Mouse (Mus musculus): ENCODE measurements around the gene Slc27a5.

Gene Slc27a5

GRCm38 (mm10) chr7:13024805-13025204 lies 26.8 kb upstream of the Slc27a5 start:
- in situ Hi-C loops (cut with MboI; ENCODE audit: low sequenced_read_pairs), result no loop called here

DNA sequence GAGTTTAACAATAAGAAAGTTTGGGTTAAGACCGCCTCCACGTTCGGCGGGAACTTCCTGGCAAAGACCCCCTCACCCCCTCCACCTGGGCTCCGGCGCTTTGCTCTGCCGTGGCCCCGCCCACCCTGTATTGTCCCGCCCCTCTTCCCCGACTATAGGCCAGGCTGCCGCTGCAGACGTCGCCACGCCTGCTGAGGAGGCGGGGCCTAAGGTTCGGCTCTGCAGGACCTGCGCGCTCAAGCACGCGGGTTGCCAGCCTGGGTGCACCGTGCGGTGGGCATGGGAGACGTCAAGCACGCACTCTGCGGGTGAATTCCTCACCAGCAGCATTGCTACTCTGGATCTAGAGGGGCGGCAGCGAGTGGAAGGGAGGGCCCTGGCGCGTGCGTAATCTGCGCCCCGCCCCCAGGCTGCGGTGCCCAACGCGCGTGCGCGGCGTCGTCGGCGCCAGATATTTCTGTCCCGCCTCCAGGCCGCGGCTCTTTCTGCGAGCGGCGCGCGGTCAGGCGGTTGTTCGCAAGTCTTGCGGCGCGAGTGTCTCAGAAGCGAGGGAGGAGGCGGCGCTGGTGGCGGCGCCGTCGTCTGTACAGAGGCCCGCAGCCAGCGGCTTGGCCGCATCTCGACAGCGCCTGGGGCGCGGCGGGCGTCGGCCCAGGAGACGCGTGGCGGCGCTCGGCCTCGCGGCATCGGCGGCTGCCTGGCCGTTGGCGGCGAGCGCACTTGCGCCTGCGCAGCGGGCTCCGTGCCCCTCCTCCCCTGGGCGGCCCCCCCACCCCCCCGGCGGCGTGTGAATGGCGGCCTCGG lies 26.1 kb upstream of the Slc27a5 start:
- in situ Hi-C loops (cut with MboI; ENCODE audit: low sequenced_read_pairs), result no loop called here

- in situ Hi-C loops (cut with MboI; ENCODE audit: low sequenced_read_pairs), result no loop called here
Measured at GRCm38 (mm10) chr7:13022773-13023535, 25.0 kb upstream of the Slc27a5 start.

GRCm38 (mm10) chr7:13015217-13015616 lies 17.2 kb upstream of the Slc27a5 start:
- in situ Hi-C loops (cut with MboI; ENCODE audit: low sequenced_read_pairs), result no loop called here

- in situ Hi-C loops (cut with MboI; ENCODE audit: low sequenced_read_pairs), result no loop called here
Measured at GRCm38 (mm10) chr7:13014275-13014839, 16.4 kb upstream of the Slc27a5 start.

GRCm38 (mm10) chr7:13013671-13014070 lies 15.7 kb upstream of the Slc27a5 start:
- in situ Hi-C loops (cut with MboI; ENCODE audit: low sequenced_read_pairs), result no loop called here

DNA sequence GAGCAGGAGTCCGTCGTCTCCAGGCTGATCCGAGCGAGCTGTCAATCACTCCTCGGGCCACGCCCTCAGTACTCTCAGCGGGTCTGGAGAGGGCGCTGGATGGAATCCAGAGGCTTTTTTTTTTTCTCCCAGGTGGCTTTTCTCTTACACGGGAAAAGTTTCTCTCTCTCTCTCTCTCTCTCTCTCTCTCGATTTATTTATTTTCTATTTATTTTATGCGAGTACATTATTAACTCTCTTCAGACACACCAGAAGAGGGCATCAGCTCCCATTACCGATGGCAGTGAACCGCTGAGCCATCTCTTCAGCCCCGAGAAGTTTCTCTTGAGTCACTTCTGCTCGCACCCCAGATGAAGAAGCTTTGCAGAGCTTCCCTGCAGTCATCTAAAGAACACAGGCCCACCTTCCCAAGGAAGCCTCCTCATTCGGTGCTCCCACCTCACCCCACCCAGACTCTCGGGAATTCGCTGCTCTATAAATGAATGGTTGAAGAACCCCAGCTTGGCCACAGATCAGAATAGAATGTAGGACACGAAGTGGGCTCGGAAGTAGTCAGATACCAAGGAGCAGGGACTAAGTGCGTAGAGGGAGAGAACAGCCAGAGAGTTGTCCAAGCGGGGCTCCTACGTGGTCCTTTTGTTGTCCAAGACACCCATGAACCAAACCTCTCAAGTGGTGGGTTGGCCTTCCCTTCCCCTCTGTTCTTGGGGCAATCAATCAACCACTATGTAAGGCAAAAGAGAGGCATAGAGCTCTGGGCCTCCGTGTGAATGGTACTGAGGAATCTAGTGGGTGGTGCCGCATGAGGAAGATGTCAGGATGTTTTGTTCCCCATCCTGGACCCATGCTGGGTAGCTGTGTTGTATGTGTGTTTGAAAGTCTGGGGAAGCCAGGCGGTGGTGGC lies 12.3 kb upstream of the Slc27a5 start, which contains the start of gene Zbtb45:
TSS of gene Zbtb45 (minus strand) at position 30 of the 904 bp plus-strand sequence.
- in situ Hi-C loops (cut with MboI; ENCODE audit: low sequenced_read_pairs), result no loop called here

GRCm38 (mm10) chr7:13009143-13010004 lies 11.4 kb upstream of the Slc27a5 start:
- in situ Hi-C loops (cut with MboI; ENCODE audit: low sequenced_read_pairs), result no loop called here

DNA sequence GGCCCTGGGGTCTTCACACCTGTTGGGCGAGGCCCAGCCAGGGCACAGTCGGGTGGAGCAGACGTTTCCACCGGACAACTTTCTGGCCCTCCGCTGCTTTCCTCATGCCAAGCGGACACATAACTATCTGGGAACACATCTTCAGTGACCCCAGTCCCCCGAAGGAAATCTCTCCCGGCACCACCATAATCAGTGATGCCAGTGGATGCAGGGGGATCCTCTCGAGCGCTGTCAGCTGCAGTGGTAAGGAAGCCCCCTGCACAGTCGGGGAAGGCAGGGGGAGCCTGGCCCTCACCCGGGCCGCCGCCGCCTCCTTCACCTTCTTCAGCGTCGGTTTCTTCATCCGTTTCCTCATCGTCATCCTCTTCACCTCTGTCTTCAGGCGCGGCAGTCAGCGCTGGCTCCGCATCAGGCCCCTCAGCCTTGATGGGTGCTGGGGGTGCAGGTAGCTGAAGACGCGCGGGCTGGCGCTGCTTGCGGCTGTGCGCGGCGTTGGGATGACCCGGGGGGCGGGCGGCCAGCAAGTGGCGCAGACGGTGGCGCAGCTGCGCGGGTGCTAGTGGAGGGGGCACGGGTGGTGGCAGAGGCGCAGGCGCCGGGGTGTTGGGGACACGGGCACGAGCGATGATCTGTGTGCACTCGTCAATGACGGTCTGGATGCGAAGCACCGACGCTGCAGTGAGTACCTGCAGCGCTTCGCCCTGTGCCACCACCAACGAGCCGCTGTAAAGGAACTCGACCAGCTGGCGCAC lies 9.5 kb upstream of the Slc27a5 start:
- in situ Hi-C loops (cut with MboI; ENCODE audit: low sequenced_read_pairs), result no loop called here

GRCm38 (mm10) chr7:13006531-13006930 lies 8.5 kb upstream of the Slc27a5 start:
- in situ Hi-C loops (cut with MboI; ENCODE audit: low sequenced_read_pairs), result no loop called here

DNA sequence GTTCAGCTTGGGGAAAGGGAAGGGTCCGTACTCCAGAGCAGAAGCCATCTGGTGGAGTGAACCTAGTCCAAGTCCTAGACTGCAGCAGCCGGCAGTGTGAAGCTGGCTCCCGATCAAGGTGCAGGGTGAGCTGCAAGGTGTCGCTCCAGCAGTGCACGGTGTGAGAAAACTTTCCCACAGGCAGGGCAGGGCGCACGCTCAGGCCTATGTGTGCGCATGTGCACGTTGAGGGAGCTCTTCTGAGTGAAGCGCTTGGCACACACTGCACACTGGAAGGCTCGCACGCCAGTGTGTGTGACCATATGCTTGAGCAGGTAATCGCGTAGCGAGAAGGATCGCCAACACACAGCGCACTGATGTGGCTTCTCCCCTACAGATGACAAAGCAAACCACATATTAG lies 8.0 kb upstream of the Slc27a5 start:
- in situ Hi-C loops (cut with MboI; ENCODE audit: low sequenced_read_pairs), result no loop called here

DNA sequence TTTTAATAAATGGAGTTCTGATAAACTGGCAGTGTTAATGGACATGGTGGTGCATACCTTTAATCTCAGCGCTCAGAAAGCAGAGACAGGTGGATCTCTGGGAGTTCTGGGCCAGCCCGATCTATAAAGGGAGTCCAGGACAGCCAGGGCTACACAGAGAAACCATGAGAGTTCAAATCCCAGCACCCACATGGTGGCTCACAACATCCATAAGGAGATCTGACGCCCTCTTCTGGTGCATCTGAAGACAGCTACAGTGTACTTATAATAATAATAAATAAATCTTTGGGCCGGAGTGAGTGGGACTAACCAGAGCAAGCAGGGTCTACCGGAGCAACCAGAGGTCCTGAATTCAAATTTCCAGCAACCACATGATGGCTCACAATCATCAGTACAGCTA lies 5.4 kb upstream of the Slc27a5 start:
- in situ Hi-C loops (cut with MboI; ENCODE audit: low sequenced_read_pairs), result no loop called here

- in situ Hi-C loops (cut with MboI; ENCODE audit: low sequenced_read_pairs), result no loop called here
Measured at GRCm38 (mm10) chr7:13001584-13001983, 3.6 kb upstream of the Slc27a5 start.

GRCm38 (mm10) chr7:12998851-12999250 lies 859 bp upstream of the Slc27a5 start, which contains the start of gene Trim28:
Trim28 (plus strand) TSS chr7:12999114.
- in situ Hi-C loops (cut with MboI; ENCODE audit: low sequenced_read_pairs), result no loop called here

DNA sequence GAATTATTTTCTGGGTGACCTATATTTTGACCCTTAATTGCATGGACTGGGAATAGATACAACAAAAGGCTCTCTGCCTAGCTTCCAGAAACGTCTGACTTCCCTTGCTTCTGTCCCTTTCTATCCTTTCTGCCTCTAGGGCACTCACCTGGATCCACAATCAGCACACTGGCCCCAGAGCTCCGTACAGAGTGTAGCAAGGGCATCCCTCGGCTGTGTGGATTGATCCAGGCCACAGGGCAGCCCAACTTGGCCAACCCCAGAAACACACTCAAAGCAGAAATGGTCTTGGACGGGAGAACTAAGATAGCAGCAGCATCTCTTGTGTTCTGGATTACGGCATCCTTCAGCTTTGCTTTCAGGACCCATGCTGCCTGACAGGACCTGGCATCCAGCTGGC lies 762 bp downstream of the Slc27a5 start:
- in situ Hi-C loops (cut with MboI; ENCODE audit: low sequenced_read_pairs), result no loop called here

GRCm38 (mm10) chr7:12995862-12996261 lies 2.1 kb downstream of the Slc27a5 start:
- in situ Hi-C loops (cut with MboI; ENCODE audit: low sequenced_read_pairs), result no loop called here

- in situ Hi-C loops (cut with MboI; ENCODE audit: low sequenced_read_pairs), result no loop called here
Measured at GRCm38 (mm10) chr7:12993148-12993547, 4.8 kb downstream of the Slc27a5 start.

DNA sequence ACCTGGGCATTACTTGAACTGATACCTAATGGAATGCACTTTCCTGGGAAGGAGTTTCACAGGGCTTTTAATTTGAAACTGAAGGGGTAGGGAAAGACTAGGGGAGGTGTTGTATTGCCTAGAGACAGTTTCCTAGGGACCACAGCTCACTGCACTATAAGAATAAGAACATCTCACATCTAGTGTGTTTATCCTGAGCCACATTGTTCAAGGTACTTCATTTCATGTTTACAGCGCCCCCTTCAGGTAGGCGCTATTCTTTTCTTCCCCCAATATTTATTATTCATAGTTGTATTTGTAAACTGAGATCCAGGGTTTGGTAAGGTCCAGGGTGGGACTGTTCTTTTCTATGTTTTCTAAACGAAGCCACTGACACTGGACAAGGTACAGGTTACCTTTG lies 5.8 kb downstream of the Slc27a5 start:
- in situ Hi-C loops (cut with MboI; ENCODE audit: low sequenced_read_pairs), result no loop called here
